Mouse (Mus musculus) B cell, adult (primary cell): Measurements from ENCODE around the gene Dmxl2. TPM values are rescaled to one million over a fixed set of nuclear protein-coding genes. Genes with fewer than 3 reads are reported as not detected.

ENCODE experiments used
- total RNA-seq: library from RNA; stranded (reverse); gene quantifications from 4 replicates; pipeline ENCODE4 v1.2.4, GENCODE M21; 2023; ENCODE audit not compliant: inconsistent age

The Dmxl2 gene
- total RNA-seq, result 0.36 to 1.9 TPM (median 0.91 TPM) in 4 replicates

DNA sequence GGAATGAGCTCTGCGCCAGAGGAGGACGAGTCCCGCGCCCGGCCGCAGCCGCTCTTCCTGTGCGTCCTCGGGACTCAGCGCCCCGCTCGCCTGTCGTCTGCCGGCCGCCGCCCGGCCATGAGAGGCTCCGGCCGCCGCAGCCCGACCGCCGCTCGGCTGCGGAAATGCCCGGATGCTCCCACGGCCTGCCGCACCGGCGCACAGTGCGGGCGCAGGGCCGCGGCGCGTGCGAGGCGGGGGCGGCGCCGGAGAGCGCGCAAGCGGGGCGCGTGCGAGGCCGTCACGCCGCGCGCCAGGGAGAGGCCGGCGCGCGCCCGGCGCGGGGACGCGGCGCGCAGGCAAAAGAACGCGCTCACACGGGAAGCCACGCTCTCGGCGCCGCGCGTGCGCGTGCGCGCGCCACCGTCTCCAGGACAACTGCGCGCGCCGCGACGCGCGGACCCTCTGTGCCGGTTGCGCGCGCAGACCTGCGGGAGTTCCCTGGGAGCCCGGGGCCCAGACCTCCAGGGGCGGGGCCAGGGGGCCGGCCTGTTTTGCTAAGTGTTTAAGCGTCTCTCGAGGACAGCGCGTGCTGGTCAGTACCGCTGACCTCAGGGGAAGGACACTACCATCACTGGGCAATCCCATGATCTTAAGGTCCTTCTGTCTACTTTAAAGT is at the start of gene Dmxl2:
Gene Dmxl2, minus strand, starts transcription at position 174 of the 658 bp plus-strand sequence.

DNA sequence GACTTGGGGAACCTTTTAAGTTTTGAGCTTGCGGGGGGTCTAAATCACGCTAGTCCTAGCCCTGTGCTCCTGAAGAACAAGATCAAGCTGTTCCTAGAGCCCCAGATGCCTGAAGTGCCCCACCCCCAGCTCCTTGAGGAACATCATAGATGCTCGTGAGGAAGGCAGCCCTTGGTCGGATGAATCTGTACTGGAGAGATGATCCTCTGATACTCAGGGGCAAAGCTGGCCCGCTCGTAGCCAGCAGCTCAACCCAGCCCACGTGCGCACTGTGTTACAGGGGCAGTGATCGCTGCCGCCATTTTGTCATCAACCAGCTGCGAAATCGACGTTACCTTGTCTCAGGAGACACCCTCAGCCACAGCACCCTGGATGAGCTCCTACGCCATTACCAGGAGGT is 37.3 kb upstream of the Dmxl2 start, which contains the start of gene Sh2d7:
Gene Sh2d7, plus strand, starts transcription at position 301 of the 400 bp plus-strand sequence.

Other genes starting within 250 kb of the Dmxl2 start
- not detected in 4 replicates for gene Cyp19a1, start 233.5 kb downstream of the Dmxl2 start, total RNA-seq
- gene Gldn, start 215.1 kb downstream of the Dmxl2 start, total RNA-seq, result not detected in 4 replicates
- gene Sh2d7, start 37.4 kb upstream of the Dmxl2 start, total RNA-seq, result not detected in 4 replicates
- 1.4 to 3.6 TPM (median 2.5 TPM) in 4 replicates for gene Cib2, start 58.6 kb upstream of the Dmxl2 start, total RNA-seq
- gene Idh3a, start 84.7 kb upstream of the Dmxl2 start, total RNA-seq, result 38.5 to 41.4 TPM (median 40.7 TPM) in 4 replicates
- gene Acsbg1, start 160.2 kb upstream of the Dmxl2 start, total RNA-seq, result 0.30 TPM in 1 of 4 replicates, not detected in the others
- 0.96 to 2.3 TPM (median 1.8 TPM) in 4 replicates for gene Dnaja4, start 197.2 kb upstream of the Dmxl2 start, total RNA-seq
- gene Wdr61, start 232.9 kb upstream of the Dmxl2 start, total RNA-seq, result 58.8 to 66.4 TPM (median 63.2 TPM) in 4 replicates